Mouse (Mus musculus) embryonic facial prominence, embryonic 13.5 days (tissue): ENCODE results near the gene Tmem109. TPM values are rescaled to one million over a fixed set of nuclear protein-coding genes. Genes with fewer than 3 reads are reported as not detected.

Experiments used
- ATAC-seq: fragments of 200-750 bp; cut with Nextera tagmentation; 2 replicates; pipeline ENCODE4 v1.8.0; 2017; ENCODE audit warnings: low read depth; ENCODE audit not compliant: insufficient number of reproducible peaks, insufficient read depth, low FRiP score, low TSS enrichment
- H3K27ac ChIP-seq: fragments of 300-500 bp; sonication (generic); 2 replicates; pipeline ENCODE4 v1.5.1; 2015; ENCODE audit warnings: moderate library complexity, mild to moderate bottlenecking, inconsistent platforms
- H3K27me3 ChIP-seq: fragments of 300-500 bp; sonication (generic); 2 replicates; pipeline ENCODE4 v1.6.1; 2015; ENCODE audit warnings: mild to moderate bottlenecking, inconsistent platforms
- H3K36me3 ChIP-seq: fragments of 300-500 bp; sonication (generic); 2 replicates; pipeline ENCODE4 v1.6.1; 2015; ENCODE audit warnings: mild to moderate bottlenecking, inconsistent platforms
- H3K4me1 ChIP-seq: fragments of 300-500 bp; sonication (generic); 2 replicates; pipeline ENCODE4 v1.6.1; 2015; ENCODE audit warnings: inconsistent platforms
- H3K4me2 ChIP-seq: fragments of 300-500 bp; sonication (generic); 2 replicates; pipeline ENCODE4 v1.6.1; 2015; ENCODE audit warnings: moderate library complexity, mild to moderate bottlenecking, inconsistent platforms
- H3K4me3 ChIP-seq: fragments of 300-500 bp; sonication (generic); 2 replicates; pipeline ENCODE4 v1.5.1; 2015; ENCODE audit warnings: mild to moderate bottlenecking, inconsistent platforms
- H3K9ac ChIP-seq: fragments of 300-500 bp; sonication (generic); 2 replicates; pipeline ENCODE4 v1.6.1; 2015; ENCODE audit warnings: mild to moderate bottlenecking, inconsistent platforms
- H3K9me3 ChIP-seq: fragments of 300-500 bp; sonication (generic); 2 replicates; pipeline ENCODE4 v1.6.1; 2016; ENCODE audit warnings: inconsistent platforms
- WGBS: fragments of 180-500 bp; shearing (Covaris S2); methylation state at CpG from one replicate; pipeline ENCODE4 v1.1.7; 2015; ENCODE audit warnings: mixed read lengths; 5-methylcytosine and 5-hydroxymethylcytosine counted together
- polyA plus RNA-seq: library from polyadenylated mRNA; unstranded; fragments of >200 nt; fragmentation: Nextera tagmentation; extraction: Ambion mirVana; gene quantifications from 2 replicates; pipeline ENCODE4 v1.2.1, GENCODE M21; 2015

Tmem109 gene
- polyA plus RNA-seq, 1 experiment from 2014 or later, result 87.1 TPM

- Histone ChIP-seq H3K4me1 (peaks cover 9% of the 10 kb centered on the region; the same call in 1 of the 2 replicates), H3K27me3 (no peaks in the 10 kb centered on the region), H3K36me3 (peaks cover 47% of the 10 kb centered on the region), H3K9ac (0 out of 2 replicates have a peak overlapping the region, but pooled peaks have one; percentile 36), H3K9me3 (no peaks in the 10 kb centered on the region), H3K27ac (peak overlapping the region; percentile 62), H3K4me2 (no peak overlapping the region), H3K4me3 (no peak overlapping the region)
- WGBS, result 64% methylated on average over 6 of the region's 6 CpGs
- ATAC-seq, result no peak
These were observed 27.4 kb upstream of the Tmem109 start for GRCm38 (mm10) chr19:10909087-10909721.

- Histone ChIP-seq H3K9ac (no peak overlapping the region), H3K9me3 (no peaks in the 10 kb centered on the region), H3K36me3 (peaks cover 60% of the 10 kb centered on the region), H3K4me1 (peaks cover 9% of the 10 kb centered on the region; the same call in 1 of the 2 replicates), H3K27me3 (no peaks in the 10 kb centered on the region), H3K27ac (no peak overlapping the region), H3K4me2 (no peak overlapping the region), H3K4me3 (no peak overlapping the region)
- no peak for ATAC-seq
- WGBS, result 57% methylated on average over 3 of the region's 3 CpGs
These were observed 26.1 kb upstream of the Tmem109 start for GRCm38 (mm10) chr19:10907891-10908290.

GRCm38 (mm10) chr19:10905728-10906000 is 23.9 kb upstream of the Tmem109 start:
- peaks cover 9% of the 10 kb centered on the region; the same call in 1 of the 2 replicates for H3K4me1 ChIP-seq
- 83% methylated on average over 5 of the region's 5 CpGs for WGBS
- 0 out of 2 replicates have a peak overlapping the region, but pooled peaks have one; percentile 12 for H3K27ac ChIP-seq
- H3K27me3 ChIP-seq, result no peaks in the 10 kb centered on the region
- no peak overlapping the region for H3K4me3 ChIP-seq
- no peak overlapping the region for H3K4me2 ChIP-seq
- peaks cover 83% of the 10 kb centered on the region for H3K36me3 ChIP-seq
- H3K9me3 ChIP-seq, result no peaks in the 10 kb centered on the region
- no peak overlapping the region for H3K9ac ChIP-seq
- no peak for ATAC-seq

GRCm38 (mm10) chr19:10904927-10905727 is 23.3 kb upstream of the Tmem109 start:
- Histone ChIP-seq H3K27me3 (no peaks in the 10 kb centered on the region), H3K9ac (no peak overlapping the region), H3K27ac (peak overlapping the region; percentile 22; the same call in 1 of the 2 replicates), H3K9me3 (no peaks in the 10 kb centered on the region), H3K36me3 (peaks cover 88% of the 10 kb centered on the region), H3K4me3 (no peak overlapping the region), H3K4me1 (peaks cover 9% of the 10 kb centered on the region; the same call in 1 of the 2 replicates), H3K4me2 (no peak overlapping the region)
- ATAC-seq, result no peak
- 63% methylated on average over 7 of the region's 7 CpGs for WGBS

- Histone ChIP-seq H3K9ac (no peak overlapping the region), H3K27ac (peak overlapping the region; percentile 22; the same call in 1 of the 2 replicates), H3K4me1 (peaks cover 9% of the 10 kb centered on the region; the same call in 1 of the 2 replicates), H3K36me3 (peaks cover 94% of the 10 kb centered on the region), H3K27me3 (no peaks in the 10 kb centered on the region), H3K4me2 (no peak overlapping the region), H3K9me3 (no peaks in the 10 kb centered on the region), H3K4me3 (no peak overlapping the region)
- ATAC-seq, result no peak
- 88% methylated on average over 5 of the region's 5 CpGs for WGBS
These were observed 22.7 kb upstream of the Tmem109 start for GRCm38 (mm10) chr19:10904512-10904911.

GRCm38 (mm10) chr19:10901046-10901445 is 19.2 kb upstream of the Tmem109 start:
- Histone ChIP-seq H3K4me2 (no peak overlapping the region), H3K4me1 (peaks cover 13% of the 10 kb centered on the region), H3K27ac (no peak overlapping the region), H3K36me3 (peaks cover 88% of the 10 kb centered on the region), H3K9ac (no peak overlapping the region), H3K9me3 (no peaks in the 10 kb centered on the region), H3K27me3 (no peaks in the 10 kb centered on the region), H3K4me3 (no peak overlapping the region)
- ATAC-seq, result no peak
- 96% methylated on average over 5 of the region's 5 CpGs for WGBS

- no peak for ATAC-seq
- H3K36me3 ChIP-seq, result peaks cover 80% of the 10 kb centered on the region
- WGBS, result 87% methylated on average over 6 of the region's 6 CpGs
These were observed 18.5 kb upstream of the Tmem109 start for GRCm38 (mm10) chr19:10900315-10900714.

GRCm38 (mm10) chr19:10897491-10897890 is 15.7 kb upstream of the Tmem109 start:
- Histone ChIP-seq H3K27me3 (no peaks in the 10 kb centered on the region), H3K4me3 (no peak overlapping the region), H3K27ac (no peak overlapping the region), H3K4me2 (no peak overlapping the region), H3K9me3 (no peaks in the 10 kb centered on the region), H3K36me3 (peaks cover 52% of the 10 kb centered on the region), H3K4me1 (peaks cover 15% of the 10 kb centered on the region), H3K9ac (peak overlapping the region; percentile 93)
- WGBS, result 90% methylated on average over 8 of the region's 8 CpGs
- ATAC-seq, result no peak

More at GRCm38 (mm10) chr19:10900315-10900714, 18.5 kb upstream of the Tmem109 start:
- no peak overlapping the region for H3K4me2 ChIP-seq
- no peak overlapping the region for H3K27ac ChIP-seq
- no peak overlapping the region for H3K9ac ChIP-seq
- peaks cover 15% of the 10 kb centered on the region for H3K4me1 ChIP-seq
- no peak overlapping the region for H3K4me3 ChIP-seq
- no peaks in the 10 kb centered on the region for H3K9me3 ChIP-seq
- no peaks in the 10 kb centered on the region for H3K27me3 ChIP-seq

- peak overlapping the region; percentile 87 for H3K4me3 ChIP-seq
- WGBS, result 86% methylated on average over 7 of the region's 7 CpGs
- no peaks in the 10 kb centered on the region for H3K9me3 ChIP-seq
- H3K9ac ChIP-seq, result peak overlapping the region; percentile 93
- peaks cover 46% of the 10 kb centered on the region for H3K36me3 ChIP-seq
- peak overlapping the region; percentile 85 for H3K4me2 ChIP-seq
- ATAC-seq, result no peak
- no peak overlapping the region for H3K27ac ChIP-seq
- H3K4me1 ChIP-seq, result peaks cover 15% of the 10 kb centered on the region
- H3K27me3 ChIP-seq, result no peaks in the 10 kb centered on the region
These were observed 15.0 kb upstream of the Tmem109 start for GRCm38 (mm10) chr19:10896849-10897248.

- H3K4me3 ChIP-seq, result peak overlapping the region; percentile 87
- no peaks in the 10 kb centered on the region for H3K27me3 ChIP-seq
These were observed 13.9 kb upstream of the Tmem109 start for GRCm38 (mm10) chr19:10895708-10896107.

GRCm38 (mm10) chr19:10895016-10895528 is 13.3 kb upstream of the Tmem109 start, which contains the start of gene Prpf19:
Gene Prpf19, plus strand, starts transcription at chr19:10895231.
- Histone ChIP-seq H3K27me3 (no peaks in the 10 kb centered on the region), H3K9me3 (no peaks in the 10 kb centered on the region), H3K27ac (peak within 1 kb of the TSS; percentile 93), H3K4me3 (peak within 1 kb of the TSS; percentile 87), H3K36me3 (peaks cover 28% of the 10 kb centered on the region), H3K4me1 (peaks cover 15% of the 10 kb centered on the region), H3K9ac (peak within 1 kb of the TSS; percentile 93), H3K4me2 (peak within 1 kb of the TSS; percentile 85)
- under 1% methylated on average over 43 of the region's 43 CpGs for WGBS
- ATAC-seq, result peak; percentile 90

More at GRCm38 (mm10) chr19:10895708-10896107, 13.9 kb upstream of the Tmem109 start:
- Histone ChIP-seq H3K4me1 (peaks cover 15% of the 10 kb centered on the region), H3K36me3 (peaks cover 34% of the 10 kb centered on the region), H3K4me2 (peak overlapping the region; percentile 85), H3K9me3 (no peaks in the 10 kb centered on the region), H3K27ac (peak overlapping the region; percentile 93), H3K9ac (peak overlapping the region; percentile 93)
- ATAC-seq, result no peak
- WGBS, result 1% methylated on average over 16 of the region's 16 CpGs
